Mouse (Mus musculus) kidney, embryonic 16.5 days (tissue): ENCODE data around the gene Crb2. TPM values are rescaled to one million over a fixed set of nuclear protein-coding genes. Genes with fewer than 3 reads are reported as not detected.

Experiments
- ATAC-seq: fragments of 200-750 bp; cut with Nextera tagmentation; 2 replicates; pipeline ENCODE4 v1.8.0; 2017; ENCODE audit warnings: moderate TSS enrichment; ENCODE audit not compliant: low FRiP score, low TSS enrichment
- H3K27ac ChIP-seq: fragments of 300-500 bp; sonication (generic); 2 replicates; pipeline ENCODE4 v1.5.1; 2014; ENCODE audit warnings: low read length
- H3K27me3 ChIP-seq: fragments of 300-500 bp; sonication (generic); 2 replicates; pipeline ENCODE4 v1.6.1; 2014; ENCODE audit warnings: low read length, control low read depth, mixed read lengths; ENCODE audit not compliant: insufficient read depth
- H3K36me3 ChIP-seq: fragments of 300-500 bp; sonication (generic); 2 replicates; pipeline ENCODE4 v1.6.1; 2014; ENCODE audit warnings: low read length, control low read depth, mixed read lengths; ENCODE audit not compliant: insufficient read depth
- H3K4me1 ChIP-seq: fragments of 300-500 bp; sonication (generic); 2 replicates; pipeline ENCODE4 v1.6.1; 2014; ENCODE audit warnings: low read length, control low read depth, mixed read lengths; ENCODE audit not compliant: insufficient read depth
- H3K4me2 ChIP-seq: fragments of 300-500 bp; sonication (generic); replicated peaks from 2 replicates; pipeline ENCODE4 v1.6.1; 2014; ENCODE audit warnings: low read depth, low read length
- H3K4me3 ChIP-seq: fragments of 300-500 bp; sonication (generic); 2 replicates; pipeline ENCODE4 v1.5.1; 2014; ENCODE audit warnings: mild to moderate bottlenecking, low read length
- H3K9ac ChIP-seq: fragments of 300-500 bp; sonication (generic); replicated peaks from 2 replicates; pipeline ENCODE4 v1.6.1; 2014; ENCODE audit warnings: low read length
- H3K9me3 ChIP-seq: fragments of 300-500 bp; sonication (generic); 2 replicates; pipeline ENCODE4 v1.6.1; 2016; ENCODE audit warnings: low read length, control low read depth
- WGBS: fragments of 180-500 bp; shearing (Covaris S2); extraction: QIAGEN DNeasy Blood & Tissue Kit; methylation state at CpG from one replicate; pipeline ENCODE4 v1.1.7; 2014; 5-methylcytosine and 5-hydroxymethylcytosine counted together
- polyA plus RNA-seq: library from polyadenylated mRNA; unstranded; fragments of >200 nt; fragmentation: Nextera tagmentation; extraction: Ambion mirVana; gene quantifications from 2 replicates; pipeline ENCODE4 v1.2.1, GENCODE M21; 2015

The Crb2 gene
- polyA plus RNA-seq, 1 experiment from 2014 or later, result 4.6 TPM

DNA sequence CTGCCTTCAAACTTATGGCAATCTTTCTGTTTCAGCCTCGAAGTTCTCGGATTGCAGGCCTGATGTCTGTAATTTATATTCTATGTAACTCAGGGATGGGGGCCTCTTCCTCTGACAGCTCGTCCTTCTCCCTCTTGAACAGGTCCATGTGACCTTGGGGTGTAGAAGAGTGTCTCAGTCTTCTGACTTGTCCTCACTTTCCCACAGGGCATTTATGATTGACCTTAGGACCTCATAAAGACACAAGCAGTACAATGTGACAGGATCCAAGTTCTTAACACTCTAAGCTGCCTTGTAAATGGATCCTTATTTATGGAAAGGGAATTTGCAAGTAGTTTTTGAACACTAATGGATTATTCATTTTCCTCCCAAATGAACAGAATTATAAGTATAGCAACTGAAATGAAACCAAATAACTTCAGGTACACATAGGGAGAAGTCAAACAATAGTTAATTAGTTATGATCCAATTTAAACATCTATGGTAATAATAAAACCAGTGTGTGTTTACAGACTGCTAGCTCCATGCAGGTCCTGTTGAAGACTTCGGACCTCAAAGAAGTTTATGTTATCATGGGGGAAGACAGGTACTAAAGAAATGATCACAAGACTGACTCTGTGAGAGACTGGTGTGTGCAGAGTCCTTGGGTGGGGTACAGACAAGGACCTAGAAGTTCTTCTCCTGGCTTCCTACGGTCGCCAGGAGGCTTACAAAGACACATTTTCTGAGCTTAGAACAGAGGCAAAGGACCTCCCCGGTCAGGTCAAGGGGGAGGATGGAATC, 62.3 kb downstream of the Crb2 start:
- no peak for ATAC-seq
- H3K9me3 ChIP-seq, result no peaks in the 10 kb centered on the region
- H3K4me3 ChIP-seq, result no peak overlapping the region
- H3K4me1 ChIP-seq, result peaks cover 12% of the 10 kb centered on the region
- H3K27me3 ChIP-seq, result no peaks in the 10 kb centered on the region
- peaks cover 3% of the 10 kb centered on the region; the same call in 1 of the 2 replicates for H3K36me3 ChIP-seq
- no peak overlapping the region for H3K4me2 ChIP-seq
- H3K27ac ChIP-seq, result no peak overlapping the region
- WGBS, result 78% methylated on average over 7 of the region's 7 CpGs
- no peak overlapping the region for H3K9ac ChIP-seq

DNA sequence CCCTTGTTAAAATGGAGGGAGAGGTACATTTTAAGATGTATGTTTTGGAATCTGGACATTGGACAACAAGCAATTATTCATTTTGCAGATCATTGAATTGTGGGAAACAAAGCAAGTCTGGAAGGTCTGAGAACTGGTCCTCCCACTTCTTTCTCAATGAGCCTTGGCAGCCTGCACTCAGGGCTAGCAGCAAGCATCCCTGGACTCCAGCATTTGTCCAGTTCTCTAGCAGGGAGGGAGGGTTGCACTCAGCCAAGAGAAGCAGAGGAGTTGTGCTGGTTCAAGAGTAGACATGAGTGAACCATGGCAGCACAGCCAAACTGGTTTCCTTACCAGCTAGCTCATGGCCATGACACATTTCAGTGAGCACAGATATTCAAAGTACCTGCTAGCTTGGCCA, 63.9 kb downstream of the Crb2 start:
- Histone ChIP-seq H3K9me3 (no peaks in the 10 kb centered on the region), H3K9ac (no peak overlapping the region), H3K4me3 (no peak overlapping the region), H3K4me2 (no peak overlapping the region), H3K4me1 (peaks cover 12% of the 10 kb centered on the region), H3K27ac (0 out of 2 replicates have a peak overlapping the region, but pooled peaks have one; percentile 11), H3K36me3 (peaks cover 3% of the 10 kb centered on the region; the same call in 1 of the 2 replicates), H3K27me3 (no peaks in the 10 kb centered on the region)
- no peak for ATAC-seq

DNA sequence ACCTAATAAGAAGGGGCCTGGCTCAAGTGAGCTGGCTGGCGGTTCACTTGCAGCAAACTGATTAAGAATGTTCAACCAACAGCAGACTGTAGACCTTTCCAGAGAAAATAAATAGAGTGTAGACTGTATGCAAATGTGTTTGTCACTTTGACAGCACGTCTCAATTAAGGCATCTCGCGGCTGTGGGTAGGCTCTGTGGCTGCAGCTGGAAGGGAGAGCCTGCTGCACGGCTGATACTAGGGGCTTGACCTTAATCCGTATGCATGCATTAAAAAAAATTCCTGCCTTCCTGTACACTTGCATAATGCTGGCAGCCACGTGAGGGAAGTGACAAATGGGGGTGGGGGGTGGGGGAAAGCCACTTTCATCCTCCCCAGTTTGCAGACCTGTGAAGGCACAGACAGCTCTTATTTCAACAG, 66.1 kb downstream of the Crb2 start:
- H3K9me3 ChIP-seq, result no peaks in the 10 kb centered on the region
- H3K27ac ChIP-seq, result no peak overlapping the region; the same call in 1 of the 2 replicates
- no peak overlapping the region for H3K9ac ChIP-seq
- H3K4me3 ChIP-seq, result no peak overlapping the region
- H3K4me1 ChIP-seq, result peaks cover 12% of the 10 kb centered on the region
- 16% methylated on average over 7 of the region's 7 CpGs for WGBS
- no peaks in the 10 kb centered on the region for H3K27me3 ChIP-seq
- H3K4me2 ChIP-seq, result no peak overlapping the region
- peaks cover 3% of the 10 kb centered on the region; the same call in 1 of the 2 replicates for H3K36me3 ChIP-seq
- ATAC-seq, result peak; percentile 31; the same call in 1 of the 2 replicates

DNA sequence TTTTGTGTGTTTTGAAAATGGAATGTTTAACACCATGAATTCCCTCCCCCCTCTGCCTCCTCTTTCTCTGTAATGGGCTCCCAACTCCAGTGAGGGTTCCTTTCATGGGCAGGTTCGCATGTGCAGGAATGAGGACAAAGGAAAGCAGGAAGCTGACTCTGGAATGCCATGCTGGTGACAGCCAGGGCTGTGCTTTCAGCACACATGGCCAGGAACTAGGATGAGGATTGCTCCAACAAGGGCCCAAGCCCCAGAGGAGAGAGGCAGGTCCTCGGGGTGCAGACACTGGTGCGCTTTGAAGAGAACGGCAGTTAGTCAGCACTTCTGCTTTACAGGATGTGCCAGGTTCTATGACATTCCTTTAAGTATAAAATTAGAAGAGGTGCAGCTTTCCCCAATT, 66.7 kb downstream of the Crb2 start:
- no peaks in the 10 kb centered on the region for H3K27me3 ChIP-seq
- H3K36me3 ChIP-seq, result peaks cover 3% of the 10 kb centered on the region; the same call in 1 of the 2 replicates
- no peaks in the 10 kb centered on the region for H3K9me3 ChIP-seq
- ATAC-seq, result no peak
- H3K4me1 ChIP-seq, result peaks cover 12% of the 10 kb centered on the region
- H3K9ac ChIP-seq, result no peak overlapping the region
- no peak overlapping the region for H3K4me3 ChIP-seq
- H3K27ac ChIP-seq, result peak overlapping the region; percentile 35; the same call in 1 of the 2 replicates
- 45% methylated on average over 4 of the region's 4 CpGs for WGBS
- no peak overlapping the region for H3K4me2 ChIP-seq

Other genes starting within 250 kb of the Crb2 start
- 38.7 and 39.0 TPM in 2 replicates for gene Strbp, start 72.4 kb upstream of the Crb2 start, polyA plus RNA-seq